Mouse (Mus musculus): ENCODE measurements at regions not wholly inside any gene's neighbourhood (a gene's known extent, or its start where the extent isn't known, plus 50 kb on each side); places are given as distances from the start of the nearest gene placed in this dataset.
"Not testable (repeated sequence)": the region's sequence is repeated elsewhere in the genome, so short reads cannot be mapped to it uniquely, and the experiment has no call there.

- not testable (repeated sequence) for ATAC-seq (ENCODE audit: low FRiP score, low read depth); H3K4me2 ChIP-seq (replicated peaks; ENCODE audit: low read depth, low read length, severe bottlenecking)
Observed at GRCm38 (mm10) chr6:47745856-47746255, 67.4 kb downstream of the Pdia4 start.

GRCm38 (mm10) chr6:47743856-47744255 lies 69.4 kb downstream of the Pdia4 start:
- not testable (repeated sequence) for H3K9me3 ChIP-seq (ENCODE audit: control insufficient read depth, low read length); DNase-seq (ENCODE audit: low spot score); H3K27me3 ChIP-seq (ENCODE audit: control insufficient read depth, insufficient read depth, low read length); H3K4me3 ChIP-seq (replicated peaks; ENCODE audit: low read length); H3K4me1 ChIP-seq (ENCODE audit: control insufficient read depth, insufficient read depth, low read length); H3K4me2 ChIP-seq (replicated peaks; ENCODE audit: low read depth, low read length, severe bottlenecking); H3K36me3 ChIP-seq (ENCODE audit: control insufficient read depth, insufficient read depth, low read length); ATAC-seq (ENCODE audit: low FRiP score, low read depth); H3K9ac ChIP-seq (ENCODE audit: low read depth, low read length, severe bottlenecking); H3K27ac ChIP-seq (replicated peaks; ENCODE audit: low read depth, low read length)
- no CpG with 5 or more reads among the region's 20 CpGs for WGBS

More at GRCm38 (mm10) chr6:47745856-47746255, 67.4 kb downstream of the Pdia4 start:
- not testable (repeated sequence) for H3K36me3 ChIP-seq (ENCODE audit: control insufficient read depth, insufficient read depth, low read length); H3K9me3 ChIP-seq (ENCODE audit: control insufficient read depth, low read length); DNase-seq (ENCODE audit: low spot score); H3K4me1 ChIP-seq (ENCODE audit: control insufficient read depth, insufficient read depth, low read length); H3K27ac ChIP-seq (replicated peaks; ENCODE audit: low read depth, low read length); H3K27me3 ChIP-seq (ENCODE audit: control insufficient read depth, insufficient read depth, low read length); H3K4me3 ChIP-seq (replicated peaks; ENCODE audit: low read length); H3K9ac ChIP-seq (ENCODE audit: low read depth, low read length, severe bottlenecking)
- WGBS, result 85% methylated on average over 8 of the region's 14 CpGs

GRCm38 (mm10) chr6:47740216-47740615 lies 73.0 kb downstream of the Pdia4 start:
- H3K4me2 ChIP-seq (replicated peaks; ENCODE audit: low read depth, low read length, severe bottlenecking), result peak overlapping the region; percentile 35; the same call in 1 of the 2 replicates
- peak overlapping the region; percentile 29 for H3K4me3 ChIP-seq (replicated peaks; ENCODE audit: low read length)
- not testable (repeated sequence) for ATAC-seq (ENCODE audit: low FRiP score, low read depth); H3K27me3 ChIP-seq (ENCODE audit: control insufficient read depth, insufficient read depth, low read length); H3K27ac ChIP-seq (replicated peaks; ENCODE audit: low read depth, low read length); DNase-seq (ENCODE audit: low spot score); H3K9me3 ChIP-seq (ENCODE audit: control insufficient read depth, low read length); H3K9ac ChIP-seq (ENCODE audit: low read depth, low read length, severe bottlenecking); H3K36me3 ChIP-seq (ENCODE audit: control insufficient read depth, insufficient read depth, low read length); H3K4me1 ChIP-seq (ENCODE audit: control insufficient read depth, insufficient read depth, low read length)
- 6% methylated on average over 16 of the region's 47 CpGs for WGBS

DNA sequence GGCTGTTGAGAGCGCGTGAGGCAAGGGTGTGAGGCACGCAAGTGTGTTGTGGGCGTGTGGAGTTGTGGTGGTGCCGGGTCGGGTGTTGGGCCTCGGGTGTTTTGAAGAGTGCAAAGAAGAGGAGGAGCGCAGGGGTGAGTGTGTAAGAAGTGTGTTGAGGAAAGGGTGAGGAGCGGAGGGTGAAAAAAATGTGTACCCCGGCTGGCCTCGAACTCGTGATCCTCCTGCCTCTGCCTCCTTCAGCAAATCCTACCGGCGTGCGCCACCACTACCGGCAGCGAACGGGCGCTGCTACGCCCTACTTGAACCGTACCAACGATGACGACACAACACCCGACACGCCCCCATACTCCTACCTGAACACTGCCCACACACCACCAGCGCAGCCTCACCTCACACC lies 73.5 kb downstream of the Pdia4 start:
- H3K27me3 ChIP-seq (ENCODE audit: control insufficient read depth, insufficient read depth, low read length); H3K4me3 ChIP-seq (replicated peaks; ENCODE audit: low read length); H3K4me2 ChIP-seq (replicated peaks; ENCODE audit: low read depth, low read length, severe bottlenecking); H3K27ac ChIP-seq (replicated peaks; ENCODE audit: low read depth, low read length); H3K36me3 ChIP-seq (ENCODE audit: control insufficient read depth, insufficient read depth, low read length); DNase-seq (ENCODE audit: low spot score); H3K9me3 ChIP-seq (ENCODE audit: control insufficient read depth, low read length); H3K9ac ChIP-seq (ENCODE audit: low read depth, low read length, severe bottlenecking); ATAC-seq (ENCODE audit: low FRiP score, low read depth); H3K4me1 ChIP-seq (ENCODE audit: control insufficient read depth, insufficient read depth, low read length): not testable (repeated sequence)
- WGBS, result 12% methylated on average over 8 of the region's 26 CpGs

DNA sequence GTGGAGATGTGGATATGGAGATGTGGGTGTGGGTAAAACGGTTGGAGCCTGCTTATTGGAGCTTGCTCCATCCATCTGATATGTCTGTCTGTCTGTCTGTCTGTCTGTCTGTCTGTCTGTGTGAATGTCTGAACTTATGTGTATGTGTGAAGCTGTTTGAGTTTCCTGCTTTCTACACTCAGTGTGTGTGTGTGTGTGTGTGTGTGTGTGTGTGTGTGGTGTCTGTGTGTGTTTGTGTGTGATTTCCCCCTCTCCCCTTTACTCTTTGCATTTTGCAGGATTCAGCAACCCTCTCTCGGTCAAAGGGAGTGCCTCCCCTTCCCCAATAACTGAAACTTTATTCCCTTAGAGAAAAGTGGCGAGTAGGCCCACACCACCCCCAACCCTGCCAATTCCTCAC lies 75.3 kb downstream of the Pdia4 start:
- not testable (repeated sequence) for H3K4me3 ChIP-seq (replicated peaks; ENCODE audit: low read length); H3K4me2 ChIP-seq (replicated peaks; ENCODE audit: low read depth, low read length, severe bottlenecking); H3K9ac ChIP-seq (ENCODE audit: low read depth, low read length, severe bottlenecking); H3K27me3 ChIP-seq (ENCODE audit: control insufficient read depth, insufficient read depth, low read length); H3K4me1 ChIP-seq (ENCODE audit: control insufficient read depth, insufficient read depth, low read length); DNase-seq (ENCODE audit: low spot score); H3K9me3 ChIP-seq (ENCODE audit: control insufficient read depth, low read length); ATAC-seq (ENCODE audit: low FRiP score, low read depth); H3K36me3 ChIP-seq (ENCODE audit: control insufficient read depth, insufficient read depth, low read length); H3K27ac ChIP-seq (replicated peaks; ENCODE audit: low read depth, low read length)
- WGBS, result no CpG with 5 or more reads among the region's 3 CpGs

Data from limb, embryonic 14.5 days (tissue).